Mouse (Mus musculus) urinary bladder, postnatal 36 days (tissue): ENCODE results near the gene Scarf1.

Experiments
- DNase-seq, 2 experiments: peaks; one replicate each; pipeline ENCODE4 v3.0.0; 2022; ENCODE audit warnings: low spot score in 2 of 2, mixed read lengths in 1 of 2

Gene Scarf1

DNA sequence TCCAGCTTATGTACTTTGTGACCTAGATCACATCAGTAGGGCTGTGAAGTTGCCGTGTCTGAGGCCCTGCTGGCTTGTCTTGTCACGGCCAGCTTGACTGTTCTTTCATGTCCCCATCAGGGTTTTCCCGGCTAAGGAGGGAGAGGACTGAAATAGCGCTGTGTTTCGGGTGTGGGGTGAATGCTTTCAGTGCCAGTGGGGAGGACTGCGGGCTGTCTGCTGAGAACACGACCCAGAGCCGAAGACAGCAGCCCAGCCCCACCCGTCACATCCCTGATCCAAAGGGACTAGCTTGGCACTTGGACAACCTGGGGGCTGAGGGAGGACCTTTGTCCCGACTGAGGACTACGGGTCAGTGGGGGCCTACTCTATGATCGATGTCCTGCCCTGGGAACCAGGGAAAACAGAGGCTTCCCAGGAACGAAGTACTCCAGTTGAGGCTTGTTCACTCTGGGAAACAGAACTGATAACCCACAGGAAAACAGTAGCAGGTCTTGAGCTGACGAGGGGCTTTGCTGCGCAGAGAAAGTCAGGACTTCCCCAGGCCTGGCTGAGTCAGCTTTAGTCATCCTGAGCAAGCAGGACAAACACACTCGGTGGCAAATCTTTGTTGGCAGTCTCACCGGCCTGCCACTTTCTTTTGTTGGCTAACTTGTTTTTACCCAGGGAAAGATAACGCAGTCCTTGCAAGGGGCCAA, 50.7 kb downstream of the Scarf1 start:
- peak; percentile 63 to 80 for DNase-seq

DNA sequence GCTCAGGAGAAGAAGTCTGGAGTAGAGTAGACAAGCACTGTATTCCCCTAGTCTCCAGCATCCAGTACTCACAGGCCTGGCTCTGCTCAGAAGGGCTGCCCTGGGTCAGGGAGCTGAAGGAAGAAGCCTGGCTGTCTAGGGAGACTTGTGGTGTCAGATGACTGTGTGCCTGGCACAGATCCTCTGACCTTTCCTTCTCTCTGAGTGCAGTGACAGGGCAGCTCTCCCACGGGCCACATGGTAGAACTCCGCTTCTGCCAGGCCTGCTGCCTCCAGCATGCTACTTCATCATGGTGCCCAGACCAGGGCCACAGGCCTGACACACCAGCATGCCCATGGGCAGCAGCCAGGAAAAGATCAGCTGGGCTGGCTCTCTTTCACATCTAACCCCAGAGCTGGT, 52.5 kb downstream of the Scarf1 start:
- peak; percentile 33 to 68 for DNase-seq

DNA sequence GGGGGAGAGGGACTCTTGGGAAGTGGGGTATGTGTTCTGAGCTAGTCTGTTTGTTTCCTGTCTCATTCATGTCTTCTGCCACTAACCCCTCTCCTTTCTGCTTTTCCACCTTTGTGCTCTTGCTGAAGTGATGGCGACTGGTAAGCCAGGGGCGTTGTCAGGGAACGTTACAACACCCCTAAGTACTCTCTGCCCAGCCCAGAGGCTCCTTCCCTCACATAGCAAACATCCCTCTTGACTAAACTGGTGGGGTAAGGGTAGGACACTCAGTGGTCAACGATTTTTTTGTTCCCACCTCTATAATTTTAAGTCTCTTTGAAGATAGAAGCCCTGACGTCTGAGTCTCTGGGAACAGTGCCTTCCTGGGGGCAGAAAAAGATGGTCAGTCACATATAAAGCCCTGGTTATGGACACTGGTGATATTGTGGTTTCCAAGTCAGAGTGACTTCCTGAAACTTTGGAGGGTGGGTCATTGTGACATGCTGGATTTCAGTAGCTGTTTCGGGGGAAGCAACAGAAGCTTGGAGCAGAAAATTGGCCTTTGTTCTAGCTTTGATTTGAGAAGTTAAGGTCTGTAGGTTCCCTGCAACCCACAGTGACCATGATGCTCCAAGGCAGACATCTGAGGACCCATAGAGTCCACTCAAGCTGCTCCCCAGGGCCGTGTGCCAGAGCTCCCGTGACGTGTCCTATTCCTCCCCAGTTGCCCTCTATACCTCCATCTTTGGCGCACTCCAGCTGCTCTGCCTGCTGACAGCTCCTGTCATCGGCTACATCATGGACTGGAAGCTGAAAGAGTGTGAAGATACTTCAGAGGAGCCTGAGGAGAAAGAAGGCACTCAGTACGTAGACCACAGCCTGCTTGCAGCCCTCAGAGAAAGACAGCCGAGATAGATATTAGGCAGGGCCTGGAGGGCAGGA, 53.2 kb downstream of the Scarf1 start:
- DNase-seq: no peak

DNA sequence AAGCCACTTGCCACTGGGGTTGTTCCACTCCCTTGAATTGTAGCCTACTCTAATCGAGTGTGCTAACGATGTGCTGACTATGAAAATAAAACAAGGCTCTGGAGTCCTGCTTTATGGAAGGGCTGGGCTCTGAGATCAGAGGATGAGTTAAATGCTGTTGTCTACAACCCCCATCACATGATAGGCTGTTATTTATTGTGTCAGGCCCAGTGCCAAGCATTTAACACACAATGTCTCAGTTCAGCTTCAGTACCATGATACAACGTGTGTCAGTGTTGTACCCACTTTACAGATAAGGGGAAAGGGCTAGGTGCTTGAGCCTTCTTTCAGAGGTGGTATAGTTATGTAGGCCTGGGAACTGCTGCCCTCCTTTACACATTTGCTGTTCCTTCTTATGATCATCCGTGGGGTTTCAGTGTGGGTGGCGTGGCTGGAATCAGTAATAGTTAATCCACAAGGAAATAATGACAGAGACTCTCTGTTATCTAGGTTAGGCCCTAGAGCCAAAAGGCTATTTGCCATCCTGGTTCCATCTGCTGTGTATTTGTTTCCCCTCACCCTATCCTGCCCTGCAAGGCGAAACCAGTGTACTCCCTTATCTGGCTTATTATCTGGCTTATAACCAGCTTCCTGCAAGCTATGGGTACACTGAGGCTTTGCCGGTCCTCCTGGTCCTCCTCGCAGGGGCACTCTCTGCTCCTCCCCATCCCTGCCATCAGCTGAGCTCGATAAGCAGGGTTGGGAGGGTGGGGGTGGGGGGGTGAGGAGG, 54.2 kb downstream of the Scarf1 start:
- peak in 1 of 2 experiments; percentile 18 for DNase-seq

DNA sequence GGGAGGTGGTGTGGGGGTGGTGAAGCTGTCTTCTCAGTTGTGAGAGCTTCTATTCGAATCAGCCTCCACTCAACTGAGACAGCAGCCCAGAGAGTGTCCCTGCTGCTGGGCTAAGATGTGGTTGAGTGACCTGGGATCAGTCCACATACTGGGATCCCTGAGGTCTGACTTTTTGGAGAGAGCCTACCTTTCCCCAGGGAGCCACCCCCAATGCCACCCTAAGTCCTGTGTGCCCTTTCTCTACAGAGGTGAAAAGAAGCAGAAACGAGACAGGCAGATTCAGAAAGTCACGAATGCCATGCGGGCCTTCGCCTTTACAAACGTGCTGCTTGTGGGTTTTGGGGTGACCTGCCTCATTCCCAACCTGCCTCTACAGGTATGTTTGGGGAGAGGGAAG, 54.8 kb downstream of the Scarf1 start:
- no peak for DNase-seq

DNA sequence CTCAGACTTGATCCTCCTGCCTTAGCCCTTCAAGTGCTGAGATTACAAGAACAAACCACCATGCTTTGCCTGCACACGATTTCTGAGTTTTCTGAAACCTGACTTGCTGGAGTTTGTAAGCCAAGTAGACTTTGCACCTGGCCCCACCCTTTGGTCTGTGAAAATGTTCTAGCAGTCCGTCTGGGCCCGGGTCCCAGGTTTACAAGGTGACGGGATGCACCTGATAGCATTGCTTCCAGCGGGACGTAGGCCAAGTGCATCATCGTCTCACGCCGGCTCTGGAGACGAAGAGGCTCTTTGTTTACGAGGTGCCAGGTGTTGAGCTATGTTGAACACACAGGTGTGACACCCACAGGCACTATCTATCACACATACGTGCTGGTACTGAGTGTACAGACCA, 55.6 kb downstream of the Scarf1 start:
- DNase-seq: no peak

DNA sequence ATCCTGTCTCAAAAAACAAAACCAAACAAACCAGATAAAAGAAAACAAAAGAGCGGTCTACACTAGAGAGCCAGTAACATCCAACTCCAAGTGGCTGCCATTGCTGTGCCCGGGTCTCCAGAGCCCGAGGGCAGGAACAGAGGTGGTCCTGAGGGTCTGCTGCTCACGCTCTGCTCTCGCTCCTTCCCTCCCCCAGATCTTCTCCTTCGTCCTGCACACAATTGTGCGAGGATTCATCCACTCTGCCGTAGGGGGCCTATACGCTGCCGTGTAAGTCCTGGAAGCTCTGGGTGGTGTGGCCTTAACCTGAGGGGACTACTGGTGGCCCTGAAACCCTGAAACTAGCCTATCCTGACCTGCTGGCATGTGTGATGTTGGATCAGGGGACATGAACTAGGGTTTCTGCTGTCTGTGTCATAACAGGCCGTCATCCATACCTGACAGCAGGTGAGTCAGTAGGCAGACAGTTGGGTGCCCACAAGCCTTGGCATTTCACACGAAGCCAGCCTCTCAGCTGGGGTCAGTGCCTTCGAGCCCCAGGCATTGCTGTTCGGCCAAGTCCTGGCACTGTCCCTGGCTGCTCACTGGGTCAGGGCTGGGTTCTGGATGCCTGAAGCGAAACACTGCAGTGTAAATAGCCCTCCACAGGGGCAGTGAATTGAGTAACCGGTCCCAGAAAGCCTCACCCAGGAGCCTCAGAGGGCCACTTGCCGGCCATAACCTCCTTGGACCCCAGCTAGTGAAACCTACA, 57.2 kb downstream of the Scarf1 start:
- DNase-seq: peak in 1 of 2 experiments; percentile 49

DNA sequence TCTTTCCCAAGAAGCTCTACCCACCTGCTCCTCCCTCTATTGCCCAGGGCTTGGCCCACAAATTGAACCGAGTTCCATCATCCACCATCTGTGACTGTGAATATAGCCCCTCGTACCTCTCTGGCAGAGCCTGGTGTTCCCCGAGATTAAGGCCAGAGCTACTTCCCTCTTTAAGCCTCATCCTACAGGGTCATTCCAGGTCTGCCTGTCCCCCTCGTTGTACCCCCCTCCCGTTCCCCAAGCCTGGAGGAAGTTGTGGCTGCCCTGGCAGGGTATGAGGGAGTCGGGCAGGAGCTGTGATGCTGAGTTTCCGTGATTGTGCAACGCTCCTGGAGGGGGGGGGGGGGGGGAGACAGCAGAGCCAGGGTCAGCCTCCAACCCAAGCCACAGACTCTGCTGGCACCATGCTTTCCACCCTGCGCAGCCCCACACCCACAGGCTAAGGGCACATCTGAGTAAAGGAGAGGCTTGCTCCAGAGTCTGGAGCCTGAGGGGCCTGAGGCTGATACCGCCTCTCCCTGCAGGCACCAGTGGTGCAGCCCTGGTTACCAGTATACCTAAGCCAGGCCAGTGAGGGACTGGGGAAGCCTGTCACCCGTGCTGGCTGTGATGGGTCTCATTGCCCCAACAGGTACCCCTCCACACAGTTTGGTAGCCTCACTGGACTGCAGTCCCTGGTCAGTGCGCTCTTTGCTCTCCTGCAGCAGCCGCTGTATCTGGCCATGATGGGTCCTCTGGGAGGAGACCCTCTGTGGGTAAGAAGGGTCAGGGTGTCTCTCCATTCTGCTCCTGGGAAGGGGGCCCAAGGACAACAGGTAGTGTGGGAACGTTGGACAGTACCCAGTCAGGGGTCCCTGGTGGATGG, 58.0 kb downstream of the Scarf1 start:
- DNase-seq: peak in 1 of 2 experiments; percentile 49

DNA sequence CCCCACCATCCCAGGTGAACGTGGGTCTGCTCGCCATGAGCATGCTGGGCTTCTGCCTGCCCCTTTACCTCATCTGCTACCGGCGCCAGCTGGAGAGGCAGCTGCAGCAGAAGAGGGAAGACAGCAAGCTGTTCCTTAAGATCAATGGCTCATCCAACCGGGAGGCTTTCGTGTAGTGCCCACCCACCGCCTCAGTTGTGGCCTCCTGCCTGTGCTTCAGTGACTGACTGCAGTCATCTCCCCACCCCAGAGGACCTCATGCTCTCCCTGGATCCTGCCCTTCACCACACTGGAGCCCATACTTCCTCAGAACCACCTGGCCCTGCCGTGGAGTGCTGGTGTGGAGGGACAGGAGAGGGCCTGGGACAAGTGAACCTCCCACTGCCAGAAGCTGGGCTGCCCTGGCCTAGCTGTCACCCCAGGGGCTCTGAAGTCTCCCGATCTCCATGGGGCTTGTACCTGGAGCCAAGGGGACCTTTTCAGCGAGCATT, 59.0 kb downstream of the Scarf1 start:
- no peak for DNase-seq

DNA sequence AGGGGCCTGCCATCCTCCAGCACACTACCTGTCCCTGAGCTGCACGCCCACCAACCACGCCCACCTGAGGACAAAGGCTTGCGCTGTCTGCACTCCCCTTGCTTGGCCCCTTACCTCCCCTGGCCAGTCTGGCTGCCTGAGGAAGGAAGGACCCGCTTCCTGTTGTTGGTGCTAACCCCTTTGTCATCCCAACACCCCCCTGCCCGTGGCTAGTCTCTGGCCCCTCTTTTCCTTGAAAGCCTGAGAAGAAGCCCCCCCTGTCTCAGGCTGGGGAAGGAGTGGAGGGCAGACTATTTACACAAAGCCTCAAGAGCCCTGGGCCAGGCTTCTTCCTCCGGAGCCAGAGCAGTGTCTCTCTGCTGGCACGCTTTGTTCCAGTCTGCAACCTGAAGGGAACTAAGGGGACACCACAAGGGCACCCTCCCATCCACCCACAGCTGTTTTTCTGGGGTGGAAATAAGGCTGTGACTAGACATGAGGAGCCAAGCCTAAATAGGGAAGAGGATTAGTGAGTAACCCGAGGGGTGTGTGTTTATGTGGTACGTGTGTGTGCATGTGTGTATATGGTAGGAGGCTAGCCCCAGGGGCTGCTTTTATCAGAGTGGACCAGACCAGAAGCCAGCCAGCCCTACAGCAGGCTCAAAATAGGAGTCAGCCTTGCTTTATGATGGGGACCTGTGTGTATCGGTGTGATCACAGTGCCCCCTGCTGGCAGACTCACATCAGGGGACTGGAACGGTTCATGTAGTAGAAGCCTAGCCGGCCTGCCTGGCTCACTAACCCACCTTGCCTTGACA, 59.7 kb downstream of the Scarf1 start:
- peak; percentile 90 to 92 for DNase-seq

DNA sequence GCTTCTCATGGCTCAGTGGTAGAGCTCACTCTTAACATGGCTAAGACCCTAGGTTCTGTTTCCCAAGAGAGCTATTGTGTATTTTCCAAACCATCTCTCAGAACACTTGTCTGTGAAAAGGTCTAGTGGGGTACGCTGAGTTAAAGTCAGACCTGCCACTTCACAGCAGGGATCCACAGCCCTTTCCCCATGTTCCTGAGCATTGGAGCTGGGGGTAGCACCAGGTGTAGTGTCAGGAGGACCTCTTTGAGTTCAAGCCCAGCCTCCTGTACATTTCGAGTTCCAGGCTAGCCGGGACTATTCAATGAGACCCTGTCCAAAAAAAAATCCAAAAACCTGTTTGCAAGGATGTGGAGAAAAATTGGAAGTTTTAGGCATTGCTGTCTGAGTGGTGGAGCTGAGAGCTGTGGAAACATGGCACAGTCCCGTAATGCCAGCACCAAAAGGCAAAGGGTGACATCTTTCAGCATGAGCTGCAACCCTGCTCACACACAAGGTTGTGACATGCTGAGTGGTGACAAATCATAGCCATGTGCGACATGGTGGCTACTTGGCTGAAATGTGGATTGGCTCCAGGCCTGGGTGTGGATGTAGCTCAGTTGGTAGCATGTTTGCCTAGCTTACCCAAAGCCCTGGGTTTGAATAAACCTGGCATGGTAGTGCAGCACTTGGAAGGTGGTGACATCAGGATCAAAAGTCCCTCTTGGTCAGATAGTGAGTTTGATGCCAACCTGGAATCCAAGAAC, 61.2 kb downstream of the Scarf1 start:
- no peak for DNase-seq

DNA sequence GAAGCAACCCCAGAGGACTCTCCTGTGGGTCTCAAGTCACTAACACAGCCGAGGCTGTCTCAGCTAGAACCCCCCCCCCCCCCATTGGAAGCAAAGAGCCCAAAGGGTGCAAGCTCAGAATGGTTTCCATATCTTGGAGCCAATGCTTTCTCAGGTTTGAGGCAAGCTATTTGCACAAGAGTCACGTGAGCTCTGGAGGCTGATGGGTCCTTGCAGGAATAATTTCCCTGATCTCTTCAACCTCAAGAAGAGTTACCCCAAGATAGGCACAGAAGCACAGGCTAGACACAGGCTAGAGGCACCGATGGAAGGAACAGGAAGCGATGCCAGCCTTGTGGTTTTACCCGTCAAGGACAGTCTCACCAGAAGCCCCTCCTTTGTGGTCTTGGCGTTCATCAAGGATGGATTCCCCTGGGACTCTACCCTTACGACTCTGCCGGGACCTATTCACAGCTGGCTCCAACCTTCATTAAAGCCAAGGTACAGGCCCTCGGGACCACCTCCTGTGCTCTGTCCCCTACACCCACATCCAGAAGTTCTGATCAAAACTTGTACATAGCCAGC, 62.3 kb downstream of the Scarf1 start:
- no peak for DNase-seq
